Mouse (Mus musculus) large intestine, adult 2 months (tissue): Measurements from ENCODE around the gene Nav1. TPM values are rescaled to one million over a fixed set of nuclear protein-coding genes. Genes with fewer than 3 reads are reported as not detected.
"Not testable (repeated sequence)": the region's sequence is repeated elsewhere in the genome, so short reads cannot be mapped to it uniquely, and the experiment has no call there.

Experiments
- DNase-seq: peaks from one replicate; pipeline ENCODE4 v3.0.0-alpha.2; 2012; ENCODE audit warnings: low read depth, low spot score
- WGBS: fragments of 180-500 bp; shearing (Covaris S2); methylation state at CpG from one replicate; pipeline ENCODE4 v1.1.7; 2018; 5-methylcytosine and 5-hydroxymethylcytosine counted together
- polyA plus RNA-seq: library from polyadenylated mRNA; depleted of rRNA; stranded (reverse); fragments of >200 nt; gene quantifications from 2 replicates; pipeline ENCODE4 v1.2.3, GENCODE M21; 2012

The Nav1 gene
- polyA plus RNA-seq, 1 experiment = 5.3 TPM

GRCm38 (mm10) chr1:135503436-135503835 is 103.7 kb downstream of the Nav1 start:
- WGBS = 26% methylated on average over 2 of the region's 2 CpGs
- no peak for DNase-seq

- no peak for DNase-seq
- WGBS = 79% methylated on average over 9 of the region's 9 CpGs
Measured at GRCm38 (mm10) chr1:135502750-135503149, 104.3 kb downstream of the Nav1 start.

GRCm38 (mm10) chr1:135502135-135502534 is 105.0 kb downstream of the Nav1 start:
- 73% methylated on average over 8 of the region's 8 CpGs for WGBS
- DNase-seq = no peak

- WGBS = 74% methylated on average over 20 of the region's 20 CpGs
- no peak for DNase-seq
Measured at GRCm38 (mm10) chr1:135498455-135499358, 108.4 kb downstream of the Nav1 start.

GRCm38 (mm10) chr1:135495048-135495447 is 112.0 kb downstream of the Nav1 start:
- no peak for DNase-seq
- 60% methylated on average over 1 of the region's 1 CpGs for WGBS

- no peak for DNase-seq
- 80% methylated on average over 6 of the region's 6 CpGs for WGBS
Measured at GRCm38 (mm10) chr1:135493862-135494261, 113.2 kb downstream of the Nav1 start.

GRCm38 (mm10) chr1:135492406-135492805 is 114.7 kb downstream of the Nav1 start:
- no peak for DNase-seq
- WGBS = 80% methylated on average over 10 of the region's 10 CpGs

GRCm38 (mm10) chr1:135490931-135491666 is 116.0 kb downstream of the Nav1 start:
- no peak for DNase-seq
- WGBS = 74% methylated on average over 10 of the region's 10 CpGs

GRCm38 (mm10) chr1:135488879-135489278 is 118.2 kb downstream of the Nav1 start:
- no peak for DNase-seq
- 90% methylated on average over 9 of the region's 9 CpGs for WGBS

GRCm38 (mm10) chr1:135485179-135485578 is 121.9 kb downstream of the Nav1 start:
- DNase-seq = no peak
- WGBS = 81% methylated on average over 7 of the region's 7 CpGs

- 89% methylated on average over 9 of the region's 9 CpGs for WGBS
Measured at GRCm38 (mm10) chr1:135484503-135485051, 122.5 kb downstream of the Nav1 start.

GRCm38 (mm10) chr1:135483971-135484370 is 123.1 kb downstream of the Nav1 start:
- DNase-seq = no peak
- WGBS = 90% methylated on average over 6 of the region's 6 CpGs

More at GRCm38 (mm10) chr1:135484503-135485051, 122.5 kb downstream of the Nav1 start:
- not testable (repeated sequence) for DNase-seq

GRCm38 (mm10) chr1:135482666-135483065 is 124.4 kb downstream of the Nav1 start:
- WGBS = 98% methylated on average over 1 of the region's 1 CpGs
- DNase-seq = no peak

- DNase-seq = no peak
- 80% methylated on average over 9 of the region's 9 CpGs for WGBS
Measured at GRCm38 (mm10) chr1:135481656-135482055, 125.4 kb downstream of the Nav1 start.

GRCm38 (mm10) chr1:135480815-135481214 is 126.3 kb downstream of the Nav1 start:
- 60% methylated on average over 3 of the region's 3 CpGs for WGBS
- DNase-seq = no peak

- 81% methylated on average over 7 of the region's 7 CpGs for WGBS
- no peak for DNase-seq
Measured at GRCm38 (mm10) chr1:135475571-135475895, 131.6 kb downstream of the Nav1 start.

GRCm38 (mm10) chr1:135474861-135475570 is 132.1 kb downstream of the Nav1 start:
- no peak for DNase-seq
- WGBS = 70% methylated on average over 15 of the region's 15 CpGs

- DNase-seq = no peak
- 85% methylated on average over 5 of the region's 5 CpGs for WGBS
Measured at GRCm38 (mm10) chr1:135472536-135472935, 134.6 kb downstream of the Nav1 start.

GRCm38 (mm10) chr1:135471742-135472141 is 135.4 kb downstream of the Nav1 start:
- WGBS = 74% methylated on average over 5 of the region's 5 CpGs
- no peak for DNase-seq

- WGBS = 90% methylated on average over 13 of the region's 13 CpGs
- no peak for DNase-seq
Measured at GRCm38 (mm10) chr1:135470546-135470945, 136.5 kb downstream of the Nav1 start.
